Mouse (Mus musculus) liver, embryonic 11.5 days (tissue): ENCODE measurements around the gene F10. TPM values are rescaled to one million over a fixed set of nuclear protein-coding genes. Genes with fewer than 3 reads are reported as not detected.
A peak's percentile ranks its signal among the peaks of the same experiment; 100 is the strongest.

Experiments used
- ATAC-seq: fragments of 200-750 bp; cut with Nextera tagmentation; replicated peaks from 2 replicates; pipeline ENCODE4 v1.8.0; 2017; ENCODE audit warnings: moderate number of reproducible peaks, mild to moderate bottlenecking, moderate TSS enrichment, moderate library complexity; ENCODE audit not compliant: low FRiP score
- DNase-seq: peaks from one replicate; pipeline ENCODE4 v3.0.0-alpha.2; 2017; ENCODE audit warnings: low spot score
- H3K27ac ChIP-seq: fragments of 300-500 bp; sonication (generic); 2 replicates; pipeline ENCODE4 v1.5.1; 2014; ENCODE audit warnings: mild to moderate bottlenecking, low read depth, low read length, control low read depth
- H3K27me3 ChIP-seq: fragments of 300-500 bp; sonication (generic); replicated peaks from 2 replicates; pipeline ENCODE4 v1.6.1; 2014; ENCODE audit warnings: low read length, mixed read lengths; ENCODE audit not compliant: control insufficient read depth, insufficient read depth
- H3K36me3 ChIP-seq: fragments of 300-500 bp; sonication (generic); 2 replicates; pipeline ENCODE4 v1.6.1; 2014; ENCODE audit warnings: mild to moderate bottlenecking, low read length, moderate library complexity, mixed read lengths; ENCODE audit not compliant: control insufficient read depth, insufficient read depth
- H3K4me1 ChIP-seq: fragments of 300-500 bp; sonication (generic); replicated peaks from 2 replicates; pipeline ENCODE4 v1.6.1; 2014; ENCODE audit warnings: low read length, mixed read lengths; ENCODE audit not compliant: control insufficient read depth, insufficient read depth
- H3K4me2 ChIP-seq: fragments of 300-500 bp; sonication (generic); 2 replicates; pipeline ENCODE4 v1.6.1; 2014; ENCODE audit warnings: mild to moderate bottlenecking, control low read depth, moderate library complexity
- H3K4me3 ChIP-seq: fragments of 300-500 bp; sonication (generic); 2 replicates; pipeline ENCODE4 v1.5.1; 2014; ENCODE audit warnings: low read depth, low read length, control low read depth
- H3K9ac ChIP-seq: fragments of 300-500 bp; sonication (generic); 2 replicates; pipeline ENCODE4 v1.6.1; 2014; ENCODE audit warnings: low read depth, low read length, control low read depth
- H3K9me3 ChIP-seq: fragments of 300-500 bp; sonication (generic); 2 replicates; pipeline ENCODE4 v1.6.1; 2016; ENCODE audit warnings: low read length, inconsistent platforms, mixed read lengths; ENCODE audit not compliant: control insufficient read depth
- WGBS: fragments of 180-500 bp; shearing (Covaris S2); extraction: QIAGEN DNeasy Blood & Tissue Kit; methylation state at CpG from one replicate; pipeline ENCODE4 v1.1.7; 2014; 5-methylcytosine and 5-hydroxymethylcytosine counted together
- polyA plus RNA-seq: library from polyadenylated mRNA; unstranded; fragments of >200 nt; fragmentation: Nextera tagmentation; extraction: Ambion mirVana; gene quantifications from 2 replicates; pipeline ENCODE4 v1.2.1, GENCODE M21; 2014

F10 gene
- polyA plus RNA-seq, result 59.5 and 61.1 TPM in 2 replicates

- H3K9me3 ChIP-seq, result no peaks in the 10 kb centered on the region
- ATAC-seq, result peak; percentile 25; the same call in 1 of the 2 replicates
- peak within 1 kb of the TSS; percentile 55 for H3K27ac ChIP-seq
- DNase-seq, result no peak
- peak within 1 kb of the TSS; percentile 45 for H3K9ac ChIP-seq
- H3K4me3 ChIP-seq, result peak within 1 kb of the TSS; percentile 33
- no peaks in the 10 kb centered on the region for H3K27me3 ChIP-seq
- peaks cover 6% of the 10 kb centered on the region for H3K4me1 ChIP-seq
- H3K36me3 ChIP-seq, result no peaks in the 10 kb centered on the region
- peak within 1 kb of the TSS; percentile 59 for H3K4me2 ChIP-seq
- WGBS, result 59% methylated on average over 7 of the region's 7 CpGs
Measured at GRCm38 (mm10) chr8:13037015-13037414, at the start of gene F10. Gene F10 (plus strand): TSS chr8:13037308.

GRCm38 (mm10) chr8:12987571-12987970 is 49.5 kb upstream of the F10 start:
- ATAC-seq, result no peak
- H3K4me3 ChIP-seq, result no peak overlapping the region
- DNase-seq, result no peak
- H3K4me1 ChIP-seq, result no peaks in the 10 kb centered on the region
- WGBS, result 79% methylated on average over 8 of the region's 8 CpGs
- H3K9ac ChIP-seq, result no peak overlapping the region
- no peaks in the 10 kb centered on the region for H3K27me3 ChIP-seq
- no peak overlapping the region for H3K27ac ChIP-seq
- no peaks in the 10 kb centered on the region for H3K9me3 ChIP-seq
- H3K36me3 ChIP-seq, result no peaks in the 10 kb centered on the region
- no peak overlapping the region for H3K4me2 ChIP-seq

- DNase-seq, result no peak
- no peak overlapping the region for H3K4me2 ChIP-seq
- H3K36me3 ChIP-seq, result no peaks in the 10 kb centered on the region
- ATAC-seq, result no peak
- H3K4me1 ChIP-seq, result no peaks in the 10 kb centered on the region
- no peaks in the 10 kb centered on the region for H3K27me3 ChIP-seq
- H3K9me3 ChIP-seq, result no peaks in the 10 kb centered on the region
- WGBS, result 72% methylated on average over 13 of the region's 13 CpGs
- H3K4me3 ChIP-seq, result no peak overlapping the region
- no peak overlapping the region for H3K27ac ChIP-seq
- no peak overlapping the region for H3K9ac ChIP-seq
Measured at GRCm38 (mm10) chr8:12988722-12989430, 48.2 kb upstream of the F10 start.

GRCm38 (mm10) chr8:12991411-12991810 is 45.7 kb upstream of the F10 start:
- no peak for DNase-seq
- no peak overlapping the region for H3K4me2 ChIP-seq
- no peaks in the 10 kb centered on the region for H3K27me3 ChIP-seq
- ATAC-seq, result no peak
- no peaks in the 10 kb centered on the region for H3K4me1 ChIP-seq
- H3K9ac ChIP-seq, result no peak overlapping the region
- no peaks in the 10 kb centered on the region for H3K9me3 ChIP-seq
- no peak overlapping the region for H3K4me3 ChIP-seq
- no peaks in the 10 kb centered on the region for H3K36me3 ChIP-seq
- no peak overlapping the region for H3K27ac ChIP-seq
- WGBS, result 81% methylated on average over 10 of the region's 10 CpGs

GRCm38 (mm10) chr8:12994468-12994867 is 42.6 kb upstream of the F10 start:
- H3K9me3 ChIP-seq, result no peaks in the 10 kb centered on the region
- H3K4me2 ChIP-seq, result no peak overlapping the region
- WGBS, result 66% methylated on average over 5 of the region's 5 CpGs
- H3K27ac ChIP-seq, result no peak overlapping the region
- no peaks in the 10 kb centered on the region for H3K27me3 ChIP-seq
- no peak for DNase-seq
- H3K9ac ChIP-seq, result no peak overlapping the region
- H3K4me3 ChIP-seq, result no peak overlapping the region
- ATAC-seq, result no peak
- no peaks in the 10 kb centered on the region for H3K36me3 ChIP-seq
- no peaks in the 10 kb centered on the region for H3K4me1 ChIP-seq

GRCm38 (mm10) chr8:12995481-12995880 is 41.6 kb upstream of the F10 start:
- DNase-seq, result no peak

GRCm38 (mm10) chr8:12996831-12997275 is 40.3 kb upstream of the F10 start:
- H3K4me2 ChIP-seq, result no peak overlapping the region
- no peak overlapping the region for H3K27ac ChIP-seq
- no peaks in the 10 kb centered on the region for H3K4me1 ChIP-seq

More at GRCm38 (mm10) chr8:12995481-12995880, 41.6 kb upstream of the F10 start:
- no peaks in the 10 kb centered on the region for H3K9me3 ChIP-seq
- no peaks in the 10 kb centered on the region for H3K4me1 ChIP-seq
- H3K4me2 ChIP-seq, result no peak overlapping the region
- no peak overlapping the region for H3K27ac ChIP-seq
- no peak for ATAC-seq
- no peaks in the 10 kb centered on the region for H3K27me3 ChIP-seq
- no peak overlapping the region for H3K9ac ChIP-seq
- no peak overlapping the region for H3K4me3 ChIP-seq
- H3K36me3 ChIP-seq, result no peaks in the 10 kb centered on the region
- 70% methylated on average over 5 of the region's 5 CpGs for WGBS

GRCm38 (mm10) chr8:12998331-12998730 is 38.8 kb upstream of the F10 start:
- Histone ChIP-seq H3K27ac (no peak overlapping the region), H3K36me3 (0 out of 2 replicates have a peak, but pooled peaks cover 2% of the 10 kb centered on the region), H3K4me3 (no peak overlapping the region), H3K27me3 (no peaks in the 10 kb centered on the region), H3K4me2 (no peak overlapping the region), H3K4me1 (no peaks in the 10 kb centered on the region), H3K9ac (no peak overlapping the region), H3K9me3 (no peaks in the 10 kb centered on the region)
- DNase-seq (no peak), ATAC-seq (no peak)
- WGBS, result 67% methylated on average over 8 of the region's 8 CpGs

More at GRCm38 (mm10) chr8:12996831-12997275, 40.3 kb upstream of the F10 start:
- Histone ChIP-seq H3K9ac (no peak overlapping the region), H3K4me3 (no peak overlapping the region), H3K36me3 (0 out of 2 replicates have a peak, but pooled peaks cover under 1% of the 10 kb centered on the region), H3K9me3 (no peaks in the 10 kb centered on the region), H3K27me3 (no peaks in the 10 kb centered on the region)
- 57% methylated on average over 8 of the region's 8 CpGs for WGBS
- ATAC-seq, result no peak
- DNase-seq, result no peak

GRCm38 (mm10) chr8:12999793-13000192 is 37.3 kb upstream of the F10 start:
- ATAC-seq, result no peak
- no peak overlapping the region for H3K27ac ChIP-seq
- no peaks in the 10 kb centered on the region for H3K9me3 ChIP-seq
- no peak overlapping the region for H3K4me3 ChIP-seq
- H3K4me1 ChIP-seq, result no peaks in the 10 kb centered on the region
- 0 out of 2 replicates have a peak, but pooled peaks cover 2% of the 10 kb centered on the region for H3K36me3 ChIP-seq
- no peak overlapping the region for H3K9ac ChIP-seq
- WGBS, result 67% methylated on average over 9 of the region's 9 CpGs
- H3K4me2 ChIP-seq, result no peak overlapping the region
- DNase-seq, result no peak
- H3K27me3 ChIP-seq, result no peaks in the 10 kb centered on the region
